10 mouse cellular contexts compared by ENCODE assay signal in the genomic region with DNA sequence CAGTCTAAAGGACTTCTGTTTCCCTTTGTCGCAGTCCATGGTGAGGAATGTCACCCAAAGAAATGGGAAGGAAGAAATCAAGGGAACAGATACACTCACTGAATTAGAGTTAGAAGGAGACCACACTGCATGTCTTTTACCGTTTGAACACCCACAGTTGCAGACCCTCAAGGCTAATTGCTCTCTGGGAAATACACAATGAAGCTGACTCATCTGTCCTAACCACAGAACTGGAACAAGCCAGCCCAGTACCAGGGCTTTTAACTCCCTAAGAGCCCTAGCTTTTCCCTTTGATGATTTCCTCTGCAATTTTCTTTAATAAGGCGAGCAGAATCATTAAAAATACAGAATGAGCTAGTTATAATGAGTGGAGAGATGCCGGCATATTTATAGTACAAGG. TPM values are rescaled to one million over a fixed set of nuclear protein-coding genes. Genes with fewer than 3 reads are reported as not detected.
DNase-seq lines count a peak whose midpoint lies in the region; ATAC-seq and TF ChIP-seq lines count a peak whose summit lies in the region.
"Had no signal": no experiment of that assay in that cellular context is flagged by ENCODE, and none has a peak within 500 bp of the region (broad histone marks: within the 10 kb centered on the region; RNA-seq: fewer than 3 reads in every experiment).

No protein-coding gene starts in this region.

- intact Hi-C loops in left cerebral cortex, adult 2 months (cut with DNase I), result no loop called here

- no peaks in the 10 kb centered on the region for H3K4me1 ChIP-seq in forebrain, embryonic 16.5 days (replicated peaks; ENCODE audit: control insufficient read depth, insufficient read depth, low read length)
- H3K4me1 ChIP-seq in neural tube, embryonic 15.5 days, result peaks cover 5% of the 10 kb centered on the region

- H3K36me3 ChIP-seq in forebrain, embryonic 16.5 days (ENCODE audit: control insufficient read depth, insufficient read depth), result no peaks in the 10 kb centered on the region
- no peaks in the 10 kb centered on the region for H3K36me3 ChIP-seq in neural tube, embryonic 15.5 days

- no peak overlapping the region for H3K9ac ChIP-seq in forebrain, embryonic 16.5 days (replicated peaks; ENCODE audit: low read depth, low read length)
- no peak overlapping the region for H3K9ac ChIP-seq in neural tube, embryonic 15.5 days (replicated peaks)

- no peaks in the 10 kb centered on the region for H3K27me3 ChIP-seq in forebrain, embryonic 16.5 days (replicated peaks; ENCODE audit: control insufficient read depth, insufficient read depth, low read length)
- no peaks in the 10 kb centered on the region for H3K27me3 ChIP-seq in neural tube, embryonic 15.5 days (replicated peaks)

- DNase-seq in adrenal gland, adult (ENCODE audit: inconsistent age in 2 of 2, low spot score in 1 of 2), result peak; percentile 37 to 75
- no peak for DNase-seq in adrenal gland, postnatal 25 days
- no peak for DNase-seq in left cerebral cortex, adult 2 months (ENCODE audit: extremely low spot score in 1 of 2, low spot score in 2 of 2)
- DNase-seq in left cerebral cortex, adult 18-20 months (ENCODE audit: low spot score in 2 of 2), result no peak
- DNase-seq in cerebellum, adult 11 months, result no peak
- DNase-seq in gastrocnemius, postnatal 10 days, result no peak
- DNase-seq: cerebellum, postnatal 14 days; lung, postnatal 10 days had no signal

- H3K27ac ChIP-seq in left cerebral cortex, adult 2 months, result peak overlapping the region; percentile 37; the same call in 1 of the 2 replicates
- no peak overlapping the region for H3K27ac ChIP-seq in forebrain, embryonic 16.5 days (ENCODE audit: low read length)
- H3K27ac ChIP-seq in neural tube, embryonic 15.5 days (replicated peaks), result no peak overlapping the region

- no peaks in the 10 kb centered on the region for H3K9me3 ChIP-seq in forebrain, embryonic 16.5 days (ENCODE audit: control insufficient read depth, low read length)
- no peaks in the 10 kb centered on the region for H3K9me3 ChIP-seq in neural tube, embryonic 15.5 days (replicated peaks)

- ATAC-seq in forebrain, embryonic 16.5 days, result peak; percentile 71; the same call in 1 of the 2 replicates
- ATAC-seq in neural tube, embryonic 15.5 days (ENCODE audit: low FRiP score), result peak; percentile 63; the same call in 1 of the 2 replicates

- WGBS in forebrain, embryonic 16.5 days, result 15% methylated on average over 4 of the region's 4 CpGs
- 41% methylated on average over 4 of the region's 4 CpGs for WGBS in neural tube, embryonic 15.5 days

- H3K4me2 ChIP-seq in forebrain, embryonic 16.5 days (ENCODE audit: low read length), result no peak overlapping the region
- H3K4me2 ChIP-seq in neural tube, embryonic 15.5 days, result no peak overlapping the region

- TF ChIP-seq CTCF in left cerebral cortex, adult 2 months (IDR thresholded peaks at IDR 0.05), result no peak

- H3K4me3 ChIP-seq in left cerebral cortex, adult 2 months, result no peak overlapping the region
- no peak overlapping the region for H3K4me3 ChIP-seq in forebrain, embryonic 16.5 days (replicated peaks; ENCODE audit: low read length)
- no peak overlapping the region for H3K4me3 ChIP-seq in neural tube, embryonic 15.5 days (replicated peaks)

RNA-seq across cellular contexts. Expression of gene Gpr161, which starts 48.9 kb away (rescaled TPM):
- total RNA-seq in adrenal gland, postnatal 25 days (2021), result 1.00 and 1.3 TPM in 2 replicates
- 10 to 100 TPM in 1 of 2 experiments, 1 to 10 TPM in 1; 9.9 to 10.3 TPM for total RNA-seq in left cerebral cortex, adult 2 months (2021)
- total RNA-seq in left cerebral cortex, adult 18-20 months (2021), result 1 to 10 TPM; 6.9 to 9.8 TPM
- polyA plus RNA-seq in forebrain, embryonic 16.5 days (2015; fragmentation: Nextera tagmentation; extraction: Ambion mirVana), result 4.5 and 4.7 TPM in 2 replicates
- polyA plus RNA-seq in neural tube, embryonic 15.5 days (2015; fragmentation: Nextera tagmentation; extraction: Ambion mirVana), result 2.3 and 2.6 TPM in 2 replicates
- total RNA-seq in gastrocnemius, postnatal 10 days (2021), result 1 to 10 TPM; 3.9 to 4.2 TPM

Comparison
In these comparisons a context has a peak if more than half of its experiments do, and no peak if none do; other contexts are left out.
1. DNase-seq: peak in adrenal gland, adult (2 of 2); none in adrenal gland, postnatal 25 days (single experiment), left cerebral cortex, adult 2 months (0 of 2), left cerebral cortex, adult 18-20 months (0 of 2), cerebellum, adult 11 months (single experiment) and gastrocnemius, postnatal 10 days (single experiment).